9 mouse cellular contexts compared by ENCODE assay signal in the genomic region with DNA sequence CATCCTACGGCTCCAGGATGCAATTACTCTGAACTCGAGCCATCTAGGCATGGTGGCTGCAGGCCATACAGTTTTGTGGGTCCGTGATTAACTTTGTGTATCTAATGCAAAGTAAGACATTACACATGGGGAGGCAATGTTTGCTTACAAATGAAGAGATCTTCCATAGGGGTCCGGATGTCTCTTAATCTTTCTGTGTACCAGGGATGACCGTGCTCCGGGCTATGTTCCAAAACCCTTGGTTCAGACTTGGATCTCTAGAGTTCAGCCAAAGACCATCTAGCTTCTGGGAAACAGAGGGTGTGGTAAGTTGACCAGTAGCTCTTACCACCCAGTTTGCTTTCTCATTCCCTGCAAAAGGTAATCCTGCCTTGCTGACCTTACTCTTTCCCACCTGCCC. TPM values are rescaled to one million over a fixed set of nuclear protein-coding genes. Genes with fewer than 3 reads are reported as not detected.
A peak's percentile ranks its signal among the peaks of the same experiment; 100 is the strongest.
DNase-seq lines count a peak whose midpoint lies in the region; ATAC-seq lines count a peak whose summit lies in the region.
"Had no signal": no experiment of that assay in that cellular context is flagged by ENCODE, and none has a peak within 500 bp of the region (broad histone marks: within the 10 kb centered on the region; RNA-seq: fewer than 3 reads in every experiment).

No protein-coding gene starts in this region.

- no peaks in the 10 kb centered on the region for H3K36me3 ChIP-seq in heart, embryonic 12.5 days
- H3K36me3 ChIP-seq in kidney, embryonic 16.5 days (ENCODE audit: insufficient read depth, low read length): no peaks in the 10 kb centered on the region
- no peaks in the 10 kb centered on the region for H3K36me3 ChIP-seq in hindbrain, embryonic 14.5 days (replicated peaks; ENCODE audit: control insufficient read depth, insufficient read depth)
- H3K36me3 ChIP-seq: G1E had no signal

- no peak for ATAC-seq in heart, embryonic 12.5 days (ENCODE audit: insufficient number of reproducible peaks, low FRiP score)
- ATAC-seq in kidney, embryonic 16.5 days (ENCODE audit: low FRiP score, low TSS enrichment): no peak
- ATAC-seq in frontal cortex, adult (ENCODE audit: low TSS enrichment): no peak
- no peak for ATAC-seq in hindbrain, embryonic 14.5 days (ENCODE audit: low FRiP score)

- no peak overlapping the region for H3K9ac ChIP-seq in heart, embryonic 12.5 days
- no peak overlapping the region for H3K9ac ChIP-seq in kidney, embryonic 16.5 days (replicated peaks; ENCODE audit: low read length)
- H3K9ac ChIP-seq in hindbrain, embryonic 14.5 days: no peak overlapping the region

- peak; percentile 43 to 58 for DNase-seq in heart, adult 9 months (ENCODE audit: low spot score in 2 of 2)
- peak; percentile 93 for DNase-seq in 3T3-L1 (ENCODE audit: low read depth, low spot score)
- DNase-seq in hindbrain, embryonic 14.5 days (ENCODE audit: low spot score): no peak
- DNase-seq in frontal cortex, postnatal 36 days (ENCODE audit: low spot score in 2 of 2): no peak

- H3K4me1 ChIP-seq in heart, embryonic 12.5 days (replicated peaks): peaks cover 21% of the 10 kb centered on the region
- H3K4me1 ChIP-seq in brown adipose tissue, adult 24 weeks (ENCODE audit: control insufficient read depth, insufficient read depth, insufficient read length, low read length): peaks cover 7% of the 10 kb centered on the region
- peaks cover 13% of the 10 kb centered on the region; the same call in 1 of the 2 replicates for H3K4me1 ChIP-seq in kidney, embryonic 16.5 days (ENCODE audit: insufficient read depth, low read length)
- H3K4me1 ChIP-seq in hindbrain, embryonic 14.5 days (replicated peaks; ENCODE audit: control insufficient read depth, insufficient read depth, low read length): peaks cover 6% of the 10 kb centered on the region

- WGBS in heart, embryonic 12.5 days: 81% methylated on average over 6 of the region's 6 CpGs
- 76% methylated on average over 6 of the region's 6 CpGs for WGBS in kidney, embryonic 16.5 days
- WGBS in hindbrain, embryonic 14.5 days: 84% methylated on average over 6 of the region's 6 CpGs

- no peaks in the 10 kb centered on the region for H3K9me3 ChIP-seq in heart, embryonic 12.5 days (replicated peaks)
- no peaks in the 10 kb centered on the region for H3K9me3 ChIP-seq in kidney, embryonic 16.5 days (ENCODE audit: low read length)
- H3K9me3 ChIP-seq in hindbrain, embryonic 14.5 days (ENCODE audit: control insufficient read depth, low read length): no peaks in the 10 kb centered on the region
- H3K9me3 ChIP-seq: G1E had no signal

- H3K4me3 ChIP-seq in heart, embryonic 12.5 days: no peak overlapping the region
- H3K4me3 ChIP-seq in brown adipose tissue, adult 24 weeks (ENCODE audit: insufficient read depth, low read depth, low read length): no peak overlapping the region
- H3K4me3 ChIP-seq in kidney, embryonic 16.5 days (ENCODE audit: low read length): no peak overlapping the region
- no peak overlapping the region for H3K4me3 ChIP-seq in hindbrain, embryonic 14.5 days (replicated peaks; ENCODE audit: low read length)

- H3K4me2 ChIP-seq in heart, embryonic 12.5 days: no peak overlapping the region
- no peak overlapping the region for H3K4me2 ChIP-seq in kidney, embryonic 16.5 days (replicated peaks; ENCODE audit: low read depth, low read length)
- no peak overlapping the region for H3K4me2 ChIP-seq in hindbrain, embryonic 14.5 days (replicated peaks)

- no peak overlapping the region for H3K27ac ChIP-seq in heart, embryonic 12.5 days (ENCODE audit: poor library complexity, severe bottlenecking)
- H3K27ac ChIP-seq in brown adipose tissue, adult 24 weeks (replicated peaks; ENCODE audit: low read depth, low read length): peak overlapping the region; percentile 51; the same call in 1 of the 2 replicates
- H3K27ac ChIP-seq in kidney, embryonic 16.5 days (ENCODE audit: low read length): peak overlapping the region; percentile 35; the same call in 1 of the 2 replicates
- no peak overlapping the region for H3K27ac ChIP-seq in hindbrain, embryonic 14.5 days

- no peaks in the 10 kb centered on the region for H3K27me3 ChIP-seq in heart, embryonic 12.5 days (replicated peaks)
- H3K27me3 ChIP-seq in kidney, embryonic 16.5 days (ENCODE audit: insufficient read depth, low read length): no peaks in the 10 kb centered on the region
- no peaks in the 10 kb centered on the region for H3K27me3 ChIP-seq in hindbrain, embryonic 14.5 days (ENCODE audit: control insufficient read depth, insufficient read depth, low read length)

RNA-seq across cellular contexts. Expression of gene Znrf2, which starts 4.4 kb away (rescaled TPM):
- polyA plus RNA-seq in heart, embryonic 12.5 days (2016; fragmentation: Nextera tagmentation; extraction: Ambion mirVana): 3.0 and 3.1 TPM in 2 replicates
- polyA plus RNA-seq in brown adipose tissue, adult 24 weeks (2012; ENCODE audit: insufficient read depth, insufficient read length, missing spikeins): 36.9 and 40.8 TPM in 2 replicates
- polyA plus RNA-seq in kidney, embryonic 16.5 days (2015; fragmentation: Nextera tagmentation; extraction: Ambion mirVana): 4.1 and 4.4 TPM in 2 replicates
- 6.1 and 7.7 TPM in 2 replicates for polyA plus RNA-seq in hindbrain, embryonic 14.5 days (2014; fragmentation: Nextera tagmentation; extraction: Ambion mirVana)

Comparison
In these comparisons a context has a peak if more than half of its experiments do, and no peak if none do; other contexts are left out.
1. DNase-seq: peak in heart, adult 9 months (2 of 2) and 3T3-L1 (single experiment); none in hindbrain, embryonic 14.5 days (single experiment) and frontal cortex, postnatal 36 days (0 of 2).
2. H3K27ac ChIP-seq: peak in brown adipose tissue, adult 24 weeks (single experiment) and kidney, embryonic 16.5 days (single experiment); none in heart, embryonic 12.5 days (single experiment) and hindbrain, embryonic 14.5 days (single experiment).